Mouse (Mus musculus) testis, adult 2 months (tissue): ENCODE results near the gene Ppil6.

Experiments used
- CTCF ChIP-seq: fragments of 200-500 bp; IDR thresholded peaks from 2 replicates; pipeline ENCODE4 v1.5.1; 2012; ENCODE audit warnings: low read depth, mild to moderate bottlenecking, inconsistent platforms, low read length, moderate library complexity; ENCODE audit not compliant: control insufficient read depth, insufficient read depth, insufficient replicate concordance
- POLR2A ChIP-seq: fragments of 200-500 bp; IDR thresholded peaks from 2 replicates; pipeline ENCODE4 v1.6.1; 2012; ENCODE audit warnings: low read depth, mild to moderate bottlenecking, inconsistent platforms, low read length, moderate library complexity; ENCODE audit not compliant: control insufficient read depth

- TF ChIP-seq CTCF (no peak), POLR2A (no peak)
Observed at GRCm38 (mm10) chr10:41537226-41537982, 47.2 kb downstream of the Ppil6 start.
